Mouse (Mus musculus) heart, adult 9 months (tissue): Measurements from ENCODE around the gene Angptl8.
A peak's percentile ranks its signal among the peaks of the same experiment; 100 is the strongest.

ENCODE experiments used
- DNase-seq, 2 experiments: peaks; one replicate each; pipeline ENCODE4 v3.0.0; 2022; ENCODE audit warnings: low spot score in 2 of 2

The Angptl8 gene

GRCm38 (mm10) chr9:21816716-21817305 lies 18.5 kb upstream of the Angptl8 start:
- DNase-seq, result no peak

- DNase-seq, result no peak
Observed at GRCm38 (mm10) chr9:21818125-21818524, 17.2 kb upstream of the Angptl8 start.

DNA sequence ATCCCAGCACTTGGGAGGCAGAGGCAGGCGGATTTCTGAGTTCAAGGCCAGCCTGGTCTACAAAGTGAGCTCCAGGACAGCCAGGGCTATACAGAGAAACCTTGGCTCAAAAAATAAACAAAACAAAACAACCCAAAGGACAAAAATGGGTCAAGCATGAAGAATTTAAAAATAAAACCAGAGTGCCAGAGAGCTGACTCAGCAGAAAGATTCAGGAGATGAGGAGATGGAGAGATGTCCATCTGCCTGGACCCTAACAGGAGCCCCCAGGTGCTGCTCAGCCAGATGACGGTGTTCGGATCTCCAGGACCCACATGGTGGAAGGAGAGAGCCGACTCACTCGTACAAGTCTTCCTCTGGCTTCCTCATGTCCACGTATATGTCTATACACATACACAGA lies 16.7 kb upstream of the Angptl8 start:
- DNase-seq, result no peak

- no peak for DNase-seq
Observed at GRCm38 (mm10) chr9:21819181-21819729, 16.1 kb upstream of the Angptl8 start.

- no peak for DNase-seq
Observed at GRCm38 (mm10) chr9:21820183-21820582, 15.1 kb upstream of the Angptl8 start.

- no peak for DNase-seq
Observed at GRCm38 (mm10) chr9:21822686-21823085, 12.6 kb upstream of the Angptl8 start.

DNA sequence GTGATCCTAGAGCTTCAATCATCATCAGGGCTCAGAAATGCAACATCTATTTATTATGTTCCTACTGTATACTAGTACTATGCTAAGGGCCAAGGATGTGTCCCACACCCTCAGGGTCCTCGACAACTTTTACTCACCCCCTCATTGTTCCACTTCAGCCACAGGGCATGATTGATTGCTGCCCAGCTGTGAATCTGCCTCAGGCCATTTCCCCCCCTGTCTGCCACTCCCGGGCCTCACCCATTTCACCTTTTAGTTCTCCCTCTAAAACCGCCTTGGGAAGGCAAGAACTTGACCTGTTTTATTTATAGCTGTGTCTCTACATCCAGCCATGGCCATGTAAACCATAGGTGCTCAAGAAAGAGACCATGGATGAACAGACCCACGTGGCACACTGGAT lies 11.4 kb upstream of the Angptl8 start:
- DNase-seq, result no peak

- no peak for DNase-seq
Observed at GRCm38 (mm10) chr9:21824366-21824765, 10.9 kb upstream of the Angptl8 start.

- DNase-seq, result no peak
Observed at GRCm38 (mm10) chr9:21829834-21830460, 5.4 kb upstream of the Angptl8 start.

GRCm38 (mm10) chr9:21830461-21830850 lies 4.9 kb upstream of the Angptl8 start:
- no peak for DNase-seq

GRCm38 (mm10) chr9:21830936-21831335 lies 4.4 kb upstream of the Angptl8 start:
- DNase-seq, result no peak

GRCm38 (mm10) chr9:21831558-21832240 lies 3.6 kb upstream of the Angptl8 start:
- no peak for DNase-seq

DNA sequence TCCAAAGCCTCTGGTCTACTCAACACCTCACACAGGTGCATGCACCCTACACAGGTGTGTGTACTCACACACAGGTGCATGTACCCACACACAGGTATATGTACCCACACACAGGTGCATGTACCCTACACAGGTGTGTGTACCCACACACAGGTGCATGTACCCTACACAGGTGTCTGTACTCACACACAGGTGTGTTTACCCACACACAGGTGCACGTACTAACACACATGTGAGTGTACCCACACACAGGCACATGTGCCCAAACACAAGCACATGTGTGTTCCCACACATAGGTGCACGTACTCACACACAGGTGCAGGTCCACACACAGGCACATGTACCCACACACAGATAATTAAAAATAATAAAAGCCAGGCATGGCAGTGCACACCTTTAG lies 2.4 kb downstream of the Angptl8 start:
- DNase-seq, result no peak

DNA sequence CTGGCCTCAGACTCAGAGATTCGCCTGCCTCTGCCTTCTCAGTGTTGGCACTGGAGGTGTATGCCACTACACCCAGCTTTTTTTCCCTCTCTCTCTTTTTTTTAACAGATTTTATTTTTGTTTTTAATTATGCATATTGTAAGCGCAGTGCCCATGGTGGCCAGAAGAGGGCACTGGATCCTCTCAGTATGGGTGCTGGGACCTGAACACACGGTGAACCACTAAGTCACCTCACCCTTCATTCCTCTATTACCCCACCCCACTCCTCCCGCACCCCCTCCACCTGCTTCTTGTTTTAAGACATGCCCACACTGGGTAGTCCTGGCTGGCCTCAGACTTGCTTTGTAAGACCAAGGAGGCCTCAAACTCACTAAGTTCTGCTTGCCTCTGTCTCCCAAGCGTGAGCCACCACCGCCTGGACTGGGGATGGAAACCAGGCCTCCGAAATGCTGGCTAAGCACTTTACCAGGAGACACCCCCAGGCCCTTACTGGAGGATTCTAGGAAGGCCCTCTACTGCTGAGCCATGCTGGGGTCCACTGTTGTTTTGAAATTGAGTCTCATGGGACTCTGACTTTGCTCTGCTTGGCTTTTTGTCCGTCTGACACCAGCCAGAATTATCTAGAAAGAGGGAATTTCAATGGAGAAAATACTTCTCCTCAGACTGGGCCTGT lies 4.9 kb downstream of the Angptl8 start:
- DNase-seq, result no peak

- no peak for DNase-seq
Observed at GRCm38 (mm10) chr9:21841340-21841739, 6.0 kb downstream of the Angptl8 start.

GRCm38 (mm10) chr9:21842391-21842790 lies 7.1 kb downstream of the Angptl8 start:
- DNase-seq, result peak; percentile 82 to 87

GRCm38 (mm10) chr9:21843086-21843485 lies 7.8 kb downstream of the Angptl8 start:
- no peak for DNase-seq

DNA sequence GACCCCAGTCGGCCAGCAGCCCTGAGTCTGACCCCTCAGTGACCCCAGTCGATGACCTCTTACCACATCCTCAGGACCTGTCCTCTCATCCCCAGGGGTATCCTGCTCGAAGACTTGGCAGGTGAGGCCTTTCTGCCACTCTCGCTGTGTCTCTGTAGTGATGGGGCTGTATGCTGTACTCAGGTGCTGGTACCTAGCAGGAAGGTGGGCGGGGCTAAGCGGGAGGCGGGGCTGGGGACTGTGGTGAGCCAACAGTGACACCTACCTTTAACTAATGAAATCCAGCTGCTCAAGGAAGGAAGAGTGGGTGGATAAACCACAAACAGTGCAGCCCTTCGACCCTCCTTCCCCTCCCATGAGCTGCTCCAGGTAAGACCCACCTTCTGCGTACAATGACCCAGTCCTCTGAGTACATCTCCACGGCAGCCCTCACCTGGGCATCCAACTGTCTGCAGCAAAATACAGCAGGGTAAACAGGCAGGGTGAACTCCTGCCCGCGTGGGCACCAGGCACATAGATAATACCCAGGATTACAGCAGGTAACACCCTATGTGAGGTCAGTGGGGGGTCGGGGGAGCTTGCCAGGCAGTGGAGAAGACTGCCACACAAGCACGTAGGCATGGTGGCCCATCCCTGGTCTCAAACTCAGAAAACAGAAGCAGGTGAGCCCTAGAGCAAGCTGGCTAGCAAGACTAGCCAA lies 10.2 kb downstream of the Angptl8 start:
- no peak for DNase-seq

DNA sequence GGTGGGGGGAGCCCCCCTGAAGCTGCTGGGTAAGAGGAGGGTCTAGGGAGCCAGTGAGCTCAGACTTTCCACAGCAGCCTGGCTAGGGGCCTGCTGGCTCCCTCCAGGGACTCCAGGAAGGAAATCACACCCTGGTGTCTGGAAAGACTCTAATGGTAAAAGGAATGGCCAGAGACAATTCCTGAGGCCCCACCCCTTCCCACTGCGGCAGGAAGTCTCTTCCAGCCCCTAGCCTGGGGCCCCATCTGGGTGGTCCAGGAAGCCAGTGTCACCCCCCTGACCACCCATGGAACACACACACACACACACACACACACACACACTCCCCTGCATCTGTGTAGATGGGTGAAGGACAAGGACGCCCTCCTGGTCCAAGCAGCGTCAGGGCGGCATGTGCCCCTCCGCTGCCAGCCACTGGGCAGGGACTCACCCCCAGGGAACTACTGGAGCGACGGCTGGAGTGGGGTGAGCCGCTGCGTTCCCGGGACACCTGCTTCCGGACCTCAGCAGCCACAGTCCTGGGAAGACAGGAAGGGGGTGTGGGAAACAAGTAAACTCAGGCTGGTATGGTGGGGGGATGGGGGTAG lies 11.5 kb downstream of the Angptl8 start:
- peak; percentile 91 to 94 for DNase-seq

DNA sequence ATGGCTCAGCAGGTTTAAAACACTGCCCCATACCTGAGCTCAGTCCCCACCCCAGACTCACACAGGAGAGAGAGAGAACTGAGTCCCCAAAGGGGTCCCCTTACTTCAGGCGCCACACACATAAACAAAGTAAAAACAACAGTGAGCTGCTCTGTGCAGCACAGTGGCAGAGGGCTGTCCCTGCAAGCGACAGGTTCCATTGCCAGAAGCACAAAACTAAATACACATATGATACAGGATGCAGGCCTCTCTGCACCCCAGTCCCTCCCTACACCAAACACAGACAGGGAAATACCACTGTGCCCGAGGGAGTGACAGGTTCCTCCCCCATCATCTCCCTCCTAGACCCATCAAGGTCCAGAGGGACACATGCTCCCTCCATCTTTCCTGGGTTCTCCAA lies 12.1 kb downstream of the Angptl8 start:
- DNase-seq, result no peak

GRCm38 (mm10) chr9:21847926-21848325 lies 12.6 kb downstream of the Angptl8 start:
- DNase-seq, result no peak
